In the genomic region with DNA sequence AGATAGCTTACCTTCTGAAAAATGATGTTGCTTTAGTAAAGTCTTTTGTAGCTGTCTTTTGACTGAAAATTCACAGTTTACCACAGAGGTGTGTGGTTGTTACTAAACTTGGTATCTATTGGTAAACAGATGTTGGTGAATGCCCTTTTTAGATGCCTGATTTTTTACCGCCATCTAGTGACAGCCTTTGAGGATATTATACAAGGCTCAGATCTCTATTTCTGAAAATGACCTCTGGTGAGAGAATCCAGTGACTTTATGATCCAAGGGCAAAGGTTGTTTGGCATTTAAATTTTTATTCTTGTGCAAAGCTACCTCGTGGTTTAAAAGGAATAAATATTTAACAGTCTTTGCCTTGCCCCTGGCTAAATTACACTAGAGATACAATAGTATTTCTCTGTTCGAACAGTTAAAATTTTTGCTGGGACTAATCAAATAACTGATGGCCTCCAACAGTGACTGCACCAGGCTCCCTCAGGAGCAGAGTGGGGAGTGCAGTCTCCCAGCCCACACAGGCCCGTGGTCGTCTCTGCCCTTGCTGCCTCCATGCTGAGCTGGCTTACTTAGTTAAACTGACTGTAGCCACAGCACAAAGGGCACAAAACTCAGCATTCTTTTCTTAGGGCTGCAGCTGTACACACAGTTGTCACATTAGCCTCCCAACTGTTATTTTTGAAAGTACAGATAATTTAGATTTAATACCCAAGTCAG, we compare ENCODE assay signal across 10 mouse cellular contexts. TPM values are rescaled to one million over a fixed set of nuclear protein-coding genes. Genes with fewer than 3 reads are reported as not detected.
DNase-seq lines count a peak whose midpoint lies in the region; ATAC-seq and TF ChIP-seq lines count a peak whose summit lies in the region.
"Had no signal": no experiment of that assay in that cellular context is flagged by ENCODE, and none has a peak within 500 bp of the region (broad histone marks: within the 10 kb centered on the region; RNA-seq: fewer than 3 reads in every experiment).

No protein-coding gene starts in this region.

- ATAC-seq in lung, embryonic 16.5 days (ENCODE audit: low read depth) = peak; percentile 61; the same call in 1 of the 2 replicates
- ATAC-seq in kidney, embryonic 14.5 days (ENCODE audit: low FRiP score, low TSS enrichment) = peak; percentile 57; the same call in 1 of the 2 replicates
- ATAC-seq in stomach, embryonic 14.5 days (ENCODE audit: insufficient number of reproducible peaks, insufficient read depth, low FRiP score, low read depth) = peak; percentile 68; the same call in 1 of the 2 replicates

- no peaks in the 10 kb centered on the region for H3K27me3 ChIP-seq in lung, embryonic 16.5 days (ENCODE audit: control insufficient read depth, insufficient read depth, low read depth, low read length)
- H3K27me3 ChIP-seq in kidney, embryonic 14.5 days (ENCODE audit: control insufficient read depth, insufficient read depth, low read length) = no peaks in the 10 kb centered on the region
- H3K27me3 ChIP-seq in stomach, embryonic 14.5 days (ENCODE audit: control insufficient read depth, insufficient read depth, low read length) = no peaks in the 10 kb centered on the region
- H3K27me3 ChIP-seq: embryonic facial prominence, embryonic 13.5 days; limb, embryonic 13.5 days had no signal

- H3K9me3 ChIP-seq in lung, embryonic 16.5 days (ENCODE audit: control insufficient read depth, low read length) = no peaks in the 10 kb centered on the region
- no peaks in the 10 kb centered on the region for H3K9me3 ChIP-seq in kidney, embryonic 14.5 days (ENCODE audit: control insufficient read depth, low read length)
- no peaks in the 10 kb centered on the region for H3K9me3 ChIP-seq in stomach, embryonic 14.5 days (ENCODE audit: control insufficient read depth, low read depth, low read length)
- H3K9me3 ChIP-seq: embryonic facial prominence, embryonic 13.5 days; limb, embryonic 13.5 days had no signal

- H3K27ac ChIP-seq in lung, embryonic 16.5 days (ENCODE audit: low read length) = peak overlapping the region; percentile 92
- peak overlapping the region; percentile 70; the same call in 1 of the 2 replicates for H3K27ac ChIP-seq in kidney, embryonic 14.5 days (ENCODE audit: low read depth, low read length)
- H3K27ac ChIP-seq in stomach, embryonic 14.5 days (ENCODE audit: low read length) = peak overlapping the region; percentile 49; the same call in 1 of the 2 replicates
- H3K27ac ChIP-seq: embryonic facial prominence, embryonic 13.5 days; limb, embryonic 13.5 days had no signal

- no peak for TF ChIP-seq CTCF in lung, adult 2 months (IDR thresholded peaks at IDR 0.05; ENCODE audit: insufficient read depth, low read length)

- no peak for TF ChIP-seq POLR2A in lung, adult 2 months (IDR thresholded peaks at IDR 0.05; ENCODE audit: borderline replicate concordance, extremely low read depth, low read depth, low read length)

- peaks cover 7% of the 10 kb centered on the region; the same call in 1 of the 2 replicates for H3K36me3 ChIP-seq in lung, embryonic 16.5 days (ENCODE audit: control insufficient read depth, insufficient read depth, low read length)
- peaks cover 35% of the 10 kb centered on the region for H3K36me3 ChIP-seq in kidney, embryonic 14.5 days (ENCODE audit: control insufficient read depth, insufficient read depth, low read length)
- H3K36me3 ChIP-seq in stomach, embryonic 14.5 days (ENCODE audit: control insufficient read depth, insufficient read depth, low read length) = peaks cover 7% of the 10 kb centered on the region; the same call in 1 of the 2 replicates

- 0 out of 2 replicates have a peak overlapping the region, but pooled peaks have one; percentile 17 for H3K4me2 ChIP-seq in lung, embryonic 16.5 days (ENCODE audit: low read depth, low read length)
- H3K4me2 ChIP-seq in kidney, embryonic 14.5 days (replicated peaks; ENCODE audit: low read depth, low read length) = no peak overlapping the region
- H3K4me2 ChIP-seq in stomach, embryonic 14.5 days (replicated peaks; ENCODE audit: low read depth, low read length) = no peak overlapping the region
- H3K4me2 ChIP-seq: embryonic facial prominence, embryonic 13.5 days; limb, embryonic 13.5 days had no signal

- H3K4me1 ChIP-seq in lung, embryonic 16.5 days (replicated peaks; ENCODE audit: control insufficient read depth, insufficient read depth, low read length) = peaks cover 8% of the 10 kb centered on the region
- H3K4me1 ChIP-seq in lung, adult 2 months (ENCODE audit: control insufficient read depth, insufficient read depth, low read length) = peaks cover 3% of the 10 kb centered on the region; the same call in 1 of the 2 replicates
- peaks cover 7% of the 10 kb centered on the region; the same call in 1 of the 2 replicates for H3K4me1 ChIP-seq in kidney, embryonic 14.5 days (ENCODE audit: control insufficient read depth, insufficient read depth, low read length)
- H3K4me1 ChIP-seq in stomach, embryonic 14.5 days (ENCODE audit: control insufficient read depth, insufficient read depth, low read length) = no peaks in the 10 kb centered on the region
- H3K4me1 ChIP-seq: embryonic facial prominence, embryonic 13.5 days; limb, embryonic 13.5 days had no signal

- H3K4me3 ChIP-seq in lung, embryonic 16.5 days (ENCODE audit: low read length) = no peak overlapping the region
- H3K4me3 ChIP-seq in lung, adult 2 months (replicated peaks; ENCODE audit: extremely low read depth, low read depth, low read length) = no peak overlapping the region
- no peak overlapping the region for H3K4me3 ChIP-seq in kidney, embryonic 14.5 days (ENCODE audit: low read length)
- H3K4me3 ChIP-seq in stomach, embryonic 14.5 days (ENCODE audit: low read depth, low read length) = no peak overlapping the region
- H3K4me3 ChIP-seq: embryonic facial prominence, embryonic 13.5 days; limb, embryonic 13.5 days had no signal

- WGBS in lung, embryonic 16.5 days = 31% methylated on average over 5 of the region's 5 CpGs
- 45% methylated on average over 5 of the region's 5 CpGs for WGBS in lung, adult 2 months
- 42% methylated on average over 5 of the region's 5 CpGs for WGBS in kidney, embryonic 14.5 days
- 40% methylated on average over 5 of the region's 5 CpGs for WGBS in stomach, embryonic 14.5 days

- peak overlapping the region; percentile 10; the same call in 1 of the 2 replicates for H3K9ac ChIP-seq in lung, embryonic 16.5 days (ENCODE audit: low read length)
- no peak overlapping the region for H3K9ac ChIP-seq in kidney, embryonic 14.5 days (ENCODE audit: low read depth, low read length)
- H3K9ac ChIP-seq in stomach, embryonic 14.5 days (replicated peaks; ENCODE audit: low read depth, low read length) = no peak overlapping the region
- H3K9ac ChIP-seq: embryonic facial prominence, embryonic 13.5 days; limb, embryonic 13.5 days had no signal

- peak; percentile 15 to 61 for DNase-seq in cerebellum, postnatal 10 days
- no peak for DNase-seq in cerebellum, adult 9-11 months
- no peak for DNase-seq in lung, adult 2 months
- no peak for DNase-seq in left cerebral cortex, adult 11 months (ENCODE audit: low spot score)
- no peak for DNase-seq in adrenal gland, postnatal 25 days

RNA-seq across cellular contexts. Expression of a gene that starts 27.3 kb away (rescaled TPM):
- polyA plus RNA-seq in lung, embryonic 16.5 days (2015; fragmentation: Nextera tagmentation; extraction: Ambion mirVana) = 15.8 and 16.4 TPM in 2 replicates
- polyA plus RNA-seq in lung, adult 2 months (2012; rRNA removed) = 40.4 and 49.3 TPM in 2 replicates
- polyA plus RNA-seq in kidney, embryonic 14.5 days (2014; fragmentation: Nextera tagmentation; extraction: Ambion mirVana) = 21.1 and 30.0 TPM in 2 replicates
- polyA plus RNA-seq in stomach, embryonic 14.5 days (2014; fragmentation: Nextera tagmentation; extraction: Ambion mirVana) = 16.2 and 20.7 TPM in 2 replicates
- 38.0 and 48.3 TPM in 2 replicates for total RNA-seq in adrenal gland, postnatal 25 days (2021)

Comparison
In these comparisons a context has a peak if more than half of its experiments do, and no peak if none do; other contexts are left out.
1. DNase-seq: peak in cerebellum, postnatal 10 days (2 of 2); none in cerebellum, adult 9-11 months (single experiment), lung, adult 2 months (single experiment), left cerebral cortex, adult 11 months (single experiment) and adrenal gland, postnatal 25 days (single experiment).
2. Peak in every context shown above with its lines, with median percentiles within 50 percentile points of each other: ATAC-seq and H3K27ac ChIP-seq.